In the genomic region with DNA sequence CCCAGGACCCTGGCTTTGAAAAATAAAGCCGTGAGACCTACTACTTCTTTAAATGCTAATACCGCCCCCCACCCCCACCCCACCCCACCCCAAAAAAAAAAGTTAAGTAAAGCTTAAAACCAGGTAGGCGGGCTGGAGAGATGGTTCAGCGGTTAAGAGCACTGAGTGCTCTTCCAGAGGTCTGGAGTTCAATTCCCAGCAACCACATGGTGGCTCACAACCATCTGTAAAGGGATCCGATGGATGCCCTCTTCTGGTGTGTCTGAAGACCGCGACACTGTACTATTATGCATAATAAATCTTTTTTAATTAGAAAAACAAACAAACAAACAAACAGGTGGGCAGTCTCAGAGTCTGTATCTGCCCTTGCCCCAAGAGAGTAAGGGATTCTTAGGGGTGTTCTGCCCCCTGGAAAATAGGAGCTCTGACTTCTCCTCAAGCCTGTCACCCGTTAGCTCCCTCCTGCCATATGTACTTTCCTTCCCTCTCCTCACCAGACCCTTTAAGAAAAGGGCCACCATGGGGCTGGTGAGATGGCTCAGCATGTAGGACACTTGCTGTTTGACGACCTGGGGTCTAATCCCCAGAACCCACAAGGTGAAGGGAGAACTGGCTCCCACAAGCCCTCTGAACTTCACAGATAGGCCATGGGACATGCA, we compare ENCODE assay signal across 8 mouse cellular contexts. TPM values are rescaled to one million over a fixed set of nuclear protein-coding genes. Genes with fewer than 3 reads are reported as not detected.
A peak's percentile ranks its signal among the peaks of the same experiment; 100 is the strongest.
DNase-seq lines count a peak whose midpoint lies in the region; ATAC-seq and TF ChIP-seq lines count a peak whose summit lies in the region.

A gene (minus strand): TSS at position 169 of the 659 bp plus-strand sequence.

- H3K36me3 ChIP-seq in kidney, adult 2 months (ENCODE audit: control insufficient read depth, insufficient read depth, low read length) = 0 out of 2 replicates have a peak, but pooled peaks cover 2% of the 10 kb centered on the region
- peaks cover 10 to 27% of the 10 kb centered on the region in 2 experiments for H3K36me3 ChIP-seq in CH12.LX (replicated peaks in 1 of 2; ENCODE audit: control insufficient read depth in 1 of 2, insufficient read depth in 1 of 2, low read length in 1 of 2)
- H3K36me3 ChIP-seq in embryonic facial prominence, embryonic 13.5 days = peaks cover 18% of the 10 kb centered on the region
- peaks cover 14% of the 10 kb centered on the region for H3K36me3 ChIP-seq in limb, embryonic 13.5 days
- peaks cover 3% of the 10 kb centered on the region; the same call in 1 of the 2 replicates for H3K36me3 ChIP-seq in stomach, embryonic 14.5 days (ENCODE audit: control insufficient read depth, insufficient read depth, low read length)

- peak within 1 kb of the TSS; percentile 97 for H3K4me3 ChIP-seq in kidney, adult 2 months (ENCODE audit: insufficient read depth, low read depth, low read length)
- H3K4me3 ChIP-seq in CH12.LX (replicated peaks in 1 of 3; ENCODE audit: low read depth in 2 of 3, low read length in 2 of 3, poor library complexity in 1 of 3) = peak within 1 kb of the TSS; percentile 86 to 97 (median 96)
- peak within 1 kb of the TSS; percentile 81 for H3K4me3 ChIP-seq in embryonic facial prominence, embryonic 13.5 days
- H3K4me3 ChIP-seq in limb, embryonic 13.5 days = peak within 1 kb of the TSS; percentile 83
- peak within 1 kb of the TSS; percentile 88 for H3K4me3 ChIP-seq in stomach, embryonic 14.5 days (ENCODE audit: low read depth, low read length)

- no peak for TF ChIP-seq RAD21 in CH12.LX (IDR thresholded peaks at IDR 0.05; ENCODE audit: low read depth, low read length)

- dilution Hi-C loops in CH12.LX (cut with MboI; ENCODE audit: extremely low pct_ligation_motif_present, extremely low pct_unique_long_range_greater_than_20kb, low sequenced_read_pairs) = no loop called here

- peaks cover 6% of the 10 kb centered on the region; the same call in 1 of the 2 replicates for H3K4me1 ChIP-seq in kidney, adult 2 months (ENCODE audit: control insufficient read depth, insufficient read depth, low read length)
- H3K4me1 ChIP-seq in CH12.LX (ENCODE audit: control insufficient read depth in 1 of 2, insufficient read depth in 2 of 2) = peaks cover 17 to 55% of the 10 kb centered on the region in 2 experiments
- H3K4me1 ChIP-seq in embryonic facial prominence, embryonic 13.5 days = 0 out of 2 replicates have a peak, but pooled peaks cover 5% of the 10 kb centered on the region
- peaks cover 4% of the 10 kb centered on the region; the same call in 1 of the 2 replicates for H3K4me1 ChIP-seq in limb, embryonic 13.5 days
- no peaks in the 10 kb centered on the region for H3K4me1 ChIP-seq in stomach, embryonic 14.5 days (ENCODE audit: control insufficient read depth, insufficient read depth, low read length)

- TF ChIP-seq POLR2A in kidney, adult 2 months (IDR thresholded peaks at IDR 0.05; ENCODE audit: low read depth, low read length) = no peak
- no peak for TF ChIP-seq POLR2A in CH12.LX (IDR thresholded peaks at IDR 0.05; ENCODE audit: low read depth, low read length)

- peak within 1 kb of the TSS; percentile 98 for H3K9ac ChIP-seq in CH12.LX (ENCODE audit: insufficient read depth, low read depth)
- peak within 1 kb of the TSS; percentile 97 for H3K9ac ChIP-seq in embryonic facial prominence, embryonic 13.5 days
- H3K9ac ChIP-seq in limb, embryonic 13.5 days = peak within 1 kb of the TSS; percentile 94
- H3K9ac ChIP-seq in stomach, embryonic 14.5 days (replicated peaks; ENCODE audit: low read depth, low read length) = peak within 1 kb of the TSS; percentile 87

- DNase-seq in kidney, adult 2 months = no peak
- no peak for DNase-seq in kidney, postnatal 4 days
- DNase-seq in CH12.LX (ENCODE audit: extremely low read depth) = no peak
- no peak for DNase-seq in heart, postnatal 25 days (ENCODE audit: low spot score)
- no peak for DNase-seq in natural killer cell, adult 2 months (ENCODE audit: low spot score in 2 of 2)

- intact Hi-C loops in heart, postnatal 25 days (cut with DNase I) = no loop called here

- H3K27ac ChIP-seq in kidney, adult 2 months (ENCODE audit: insufficient read depth, low read depth, low read length) = peak within 1 kb of the TSS; percentile 81
- peak within 1 kb of the TSS; percentile 65 for H3K27ac ChIP-seq in CH12.LX (ENCODE audit: insufficient read depth, low read depth)
- H3K27ac ChIP-seq in embryonic facial prominence, embryonic 13.5 days = peak within 1 kb of the TSS; percentile 85
- H3K27ac ChIP-seq in limb, embryonic 13.5 days = peak within 1 kb of the TSS; percentile 93
- peak within 1 kb of the TSS; percentile 83 for H3K27ac ChIP-seq in stomach, embryonic 14.5 days (ENCODE audit: low read length)

- no peak for TF ChIP-seq CTCF in kidney, adult 2 months (conservative IDR thresholded peaks at IDR 0.05; ENCODE audit: insufficient read depth, insufficient read length, low read depth, low read length)
- no peak for TF ChIP-seq CTCF in CH12.LX (conservative IDR thresholded peaks at IDR 0.05 in 1 of 2, IDR thresholded peaks at IDR 0.05 in 1 of 2; ENCODE audit: low read depth in 2 of 2, low read length in 2 of 2)

- no peak for ATAC-seq in embryonic facial prominence, embryonic 13.5 days (ENCODE audit: insufficient number of reproducible peaks, insufficient read depth, low FRiP score, low TSS enrichment, low read depth)
- ATAC-seq in limb, embryonic 13.5 days (ENCODE audit: low FRiP score, low read depth) = no peak
- ATAC-seq in stomach, embryonic 14.5 days (ENCODE audit: insufficient number of reproducible peaks, insufficient read depth, low FRiP score, low read depth) = peak; percentile 18; the same call in 1 of the 2 replicates

- in situ Hi-C loops in CH12.LX (cut with MboI; ENCODE audit: low pct_ligation_motif_present, low pct_unique_long_range_greater_than_20kb, low sequenced_read_pairs) = no loop called here

- no peaks in the 10 kb centered on the region for H3K27me3 ChIP-seq in kidney, adult 2 months (replicated peaks; ENCODE audit: control insufficient read depth, insufficient read depth, low read length)
- H3K27me3 ChIP-seq in CH12.LX (replicated peaks) = no peaks in the 10 kb centered on the region
- H3K27me3 ChIP-seq in embryonic facial prominence, embryonic 13.5 days = no peaks in the 10 kb centered on the region
- no peaks in the 10 kb centered on the region for H3K27me3 ChIP-seq in limb, embryonic 13.5 days
- no peaks in the 10 kb centered on the region for H3K27me3 ChIP-seq in stomach, embryonic 14.5 days (ENCODE audit: control insufficient read depth, insufficient read depth, low read length)

- no peak for TF ChIP-seq EP300 in CH12.LX (IDR thresholded peaks at IDR 0.05; ENCODE audit: low read length)

- no peaks in the 10 kb centered on the region for H3K9me3 ChIP-seq in CH12.LX (replicated peaks; ENCODE audit: low read length)
- H3K9me3 ChIP-seq in embryonic facial prominence, embryonic 13.5 days = no peaks in the 10 kb centered on the region
- H3K9me3 ChIP-seq in limb, embryonic 13.5 days = no peaks in the 10 kb centered on the region
- H3K9me3 ChIP-seq in stomach, embryonic 14.5 days (ENCODE audit: control insufficient read depth, low read depth, low read length) = no peaks in the 10 kb centered on the region

- 0 out of 2 replicates have a peak, but pooled peaks cover 2% of the 10 kb centered on the region for H3K79me2 ChIP-seq in CH12.LX (replicated peaks; ENCODE audit: control insufficient read depth, extremely low read depth, insufficient read depth, poor library complexity, severe bottlenecking)

- peak within 1 kb of the TSS; percentile 68 for H3K4me2 ChIP-seq in CH12.LX (ENCODE audit: insufficient read depth, low read depth, poor library complexity, severe bottlenecking)
- H3K4me2 ChIP-seq in embryonic facial prominence, embryonic 13.5 days = peak within 1 kb of the TSS; percentile 72
- H3K4me2 ChIP-seq in limb, embryonic 13.5 days (replicated peaks) = peak within 1 kb of the TSS; percentile 75
- H3K4me2 ChIP-seq in stomach, embryonic 14.5 days (replicated peaks; ENCODE audit: low read depth, low read length) = peak within 1 kb of the TSS; percentile 65

- WGBS in kidney, adult 2 months = 17% methylated on average over 9 of the region's 9 CpGs
- 9% methylated on average over 9 of the region's 9 CpGs for WGBS in embryonic facial prominence, embryonic 13.5 days
- WGBS in limb, embryonic 13.5 days = 16% methylated on average over 9 of the region's 9 CpGs
- WGBS in stomach, embryonic 14.5 days = 14% methylated on average over 9 of the region's 9 CpGs

TF ChIP-seq in CH12.LX, 34 proteins besides CTCF, POLR2A, EP300 and RAD21:
- TF ChIP-seq RCOR1 (conservative IDR thresholded peaks at IDR 0.05; ENCODE audit: low read depth, low read length) (no peak), KAT2A (IDR thresholded peaks at IDR 0.05; ENCODE audit: insufficient replicate concordance, low read length) (no peak), IRF4 (IDR thresholded peaks at IDR 0.05; ENCODE audit: low read depth, low read length) (no peak), MAZ (IDR thresholded peaks at IDR 0.05; ENCODE audit: low read depth, low read length) (no peak), NRF1 (IDR thresholded peaks at IDR 0.05; ENCODE audit: low read depth, low read length) (no peak), BHLHE40 (IDR thresholded peaks at IDR 0.05; ENCODE audit: low read depth, low read length) (no peak)

RNA-seq across cellular contexts. Expression of the gene that starts here (rescaled TPM):
- polyA plus RNA-seq in kidney, adult 2 months (2012; rRNA removed) = 17.1 and 19.0 TPM in 2 replicates
- total RNA-seq in CH12.LX (2012; rRNA removed) (30.6 and 32.0 TPM in 2 replicates), CH12.LX (2014; rRNA removed) (43.5 and 50.2 TPM in 2 replicates)
- 25.8 and 26.4 TPM in 2 replicates for polyA plus RNA-seq in CH12.LX (2012; ENCODE audit: insufficient read length, low read depth)
- 18.5 and 22.4 TPM in 2 replicates for polyA plus RNA-seq in embryonic facial prominence, embryonic 13.5 days (2015; fragmentation: Nextera tagmentation; extraction: Ambion mirVana)
- 10 to 100 TPM; 23.1 to 25.6 TPM for total RNA-seq in heart, postnatal 25 days (2021)
- polyA plus RNA-seq in limb, embryonic 13.5 days (2015; fragmentation: Nextera tagmentation; extraction: Ambion mirVana) = 19.6 and 21.9 TPM in 2 replicates
- 12.2 and 15.8 TPM in 2 replicates for polyA plus RNA-seq in stomach, embryonic 14.5 days (2014; fragmentation: Nextera tagmentation; extraction: Ambion mirVana)
